20 mouse cellular contexts compared by ENCODE assay signal in genomic region chr8:7286581-7286980, GRCm38 (mm10).
DNase-seq lines count a peak whose midpoint lies in the region; ATAC-seq lines count a peak whose summit lies in the region.
"Had no signal": no experiment of that assay in that cellular context is flagged by ENCODE, and none has a peak within 500 bp of the region (broad histone marks: within the 10 kb centered on the region; RNA-seq: fewer than 3 reads in every experiment).

No protein-coding gene starts in this region.

- 73% methylated on average over 1 of the region's 1 CpGs for WGBS in liver, embryonic 11.5 days
- WGBS in hindbrain, embryonic 10.5 days = 89% methylated on average over 1 of the region's 1 CpGs

- H3K27me3 ChIP-seq in liver, embryonic 11.5 days (replicated peaks; ENCODE audit: control insufficient read depth, insufficient read depth, low read length) = no peaks in the 10 kb centered on the region
- no peaks in the 10 kb centered on the region for H3K27me3 ChIP-seq in hindbrain, embryonic 10.5 days (ENCODE audit: insufficient read depth, poor library complexity, severe bottlenecking)
- H3K27me3 ChIP-seq: embryonic facial prominence, embryonic 12.5 days; forebrain, embryonic 13.5 days; forebrain, embryonic 15.5 days; Patski had no signal

- H3K36me3 ChIP-seq in liver, embryonic 11.5 days (ENCODE audit: control insufficient read depth, insufficient read depth, low read length) = no peaks in the 10 kb centered on the region
- no peaks in the 10 kb centered on the region for H3K36me3 ChIP-seq in hindbrain, embryonic 10.5 days
- H3K36me3 ChIP-seq: embryonic facial prominence, embryonic 10.5 days; embryonic facial prominence, embryonic 12.5 days; forebrain, embryonic 15.5 days; G1E had no signal

- DNase-seq in ES-CJ7 (ENCODE audit: low read depth, low spot score) = peak; percentile 73
- DNase-seq in R1 (ENCODE audit: low read depth, low spot score) = peak; percentile 48
- DNase-seq in ZHBTc4 (ENCODE audit: low read depth, low spot score) = peak; percentile 67
- no peak for DNase-seq in liver, embryonic 11.5 days (ENCODE audit: low spot score)
- no peak for DNase-seq in adrenal gland, postnatal 25 days
- no peak for DNase-seq in hindbrain, embryonic 10.5 days (ENCODE audit: low spot score)
- DNase-seq: adrenal gland, adult 2 months; adrenal gland, postnatal 10 days; adrenal gland, postnatal 36 days; cerebellum, adult 11-12 months; cerebellum, adult 2 months; cerebellum, adult 9-10 months; cerebellum, postnatal 10 days; cerebellum, postnatal 25 days had no signal

- H3K4me2 ChIP-seq in liver, embryonic 11.5 days = no peak overlapping the region
- H3K4me2 ChIP-seq: embryonic facial prominence, embryonic 12.5 days; forebrain, embryonic 13.5 days; forebrain, embryonic 15.5 days had no signal

- H3K9me3 ChIP-seq in liver, embryonic 11.5 days (ENCODE audit: control insufficient read depth, low read length) = no peaks in the 10 kb centered on the region
- H3K9me3 ChIP-seq in hindbrain, embryonic 10.5 days = no peaks in the 10 kb centered on the region
- H3K9me3 ChIP-seq: embryonic facial prominence, embryonic 10.5 days; embryonic facial prominence, embryonic 12.5 days; forebrain, embryonic 13.5 days; forebrain, embryonic 15.5 days; G1E had no signal

- no peak overlapping the region for H3K9ac ChIP-seq in liver, embryonic 11.5 days (ENCODE audit: low read depth, low read length)
- H3K9ac ChIP-seq: embryonic facial prominence, embryonic 12.5 days; forebrain, embryonic 13.5 days; forebrain, embryonic 15.5 days had no signal

- H3K27ac ChIP-seq in liver, embryonic 11.5 days (ENCODE audit: low read depth, low read length) = no peak overlapping the region
- no peak overlapping the region for H3K27ac ChIP-seq in hindbrain, embryonic 10.5 days
- H3K27ac ChIP-seq: embryonic facial prominence, embryonic 10.5 days; embryonic facial prominence, embryonic 12.5 days; forebrain, embryonic 13.5 days; forebrain, embryonic 15.5 days had no signal

- H3K4me3 ChIP-seq in liver, embryonic 11.5 days (ENCODE audit: low read depth, low read length) = no peak overlapping the region
- no peak overlapping the region for H3K4me3 ChIP-seq in hindbrain, embryonic 10.5 days
- H3K4me3 ChIP-seq: embryonic facial prominence, embryonic 10.5 days; embryonic facial prominence, embryonic 12.5 days; forebrain, embryonic 13.5 days; forebrain, embryonic 15.5 days had no signal

- H3K4me1 ChIP-seq in liver, embryonic 11.5 days (replicated peaks; ENCODE audit: control insufficient read depth, insufficient read depth, low read length) = no peaks in the 10 kb centered on the region
- no peaks in the 10 kb centered on the region for H3K4me1 ChIP-seq in hindbrain, embryonic 10.5 days (replicated peaks)
- H3K4me1 ChIP-seq: embryonic facial prominence, embryonic 10.5 days; embryonic facial prominence, embryonic 12.5 days had no signal

- no peak for ATAC-seq in liver, embryonic 11.5 days (replicated peaks; ENCODE audit: low FRiP score)
- ATAC-seq: forebrain, embryonic 13.5 days; forebrain, embryonic 15.5 days; Patski had no signal

Comparison
In these comparisons a context has a peak if more than half of its experiments do, and no peak if none do; other contexts are left out.
1. DNase-seq: peak in ES-CJ7 (single experiment), R1 (single experiment) and ZHBTc4 (single experiment); none in liver, embryonic 11.5 days (single experiment), adrenal gland, postnatal 25 days (single experiment) and hindbrain, embryonic 10.5 days (single experiment).